Mouse (Mus musculus): Measurements from ENCODE around the gene Tatdn3.

- TF ChIP-seq EP300 (IDR thresholded peaks at IDR 0.05; ENCODE audit: insufficient read depth, low read depth, low read length): no peak
- no peak for TF ChIP-seq POLR2A (IDR thresholded peaks at IDR 0.05; ENCODE audit: insufficient read depth, low read depth, low read length)
These were observed 32.5 kb downstream of the Tatdn3 start for GRCm38 (mm10) chr1:191030182-191030581.
